Mouse (Mus musculus): ENCODE data around the gene Tmem150c. TPM values are rescaled to one million over a fixed set of nuclear protein-coding genes. Genes with fewer than 3 reads are reported as not detected.

Tmem150c gene
- total RNA-seq, 4 experiments from 2014 or later, result 14.4 to 25.7 (median 18.3) TPM

DNA sequence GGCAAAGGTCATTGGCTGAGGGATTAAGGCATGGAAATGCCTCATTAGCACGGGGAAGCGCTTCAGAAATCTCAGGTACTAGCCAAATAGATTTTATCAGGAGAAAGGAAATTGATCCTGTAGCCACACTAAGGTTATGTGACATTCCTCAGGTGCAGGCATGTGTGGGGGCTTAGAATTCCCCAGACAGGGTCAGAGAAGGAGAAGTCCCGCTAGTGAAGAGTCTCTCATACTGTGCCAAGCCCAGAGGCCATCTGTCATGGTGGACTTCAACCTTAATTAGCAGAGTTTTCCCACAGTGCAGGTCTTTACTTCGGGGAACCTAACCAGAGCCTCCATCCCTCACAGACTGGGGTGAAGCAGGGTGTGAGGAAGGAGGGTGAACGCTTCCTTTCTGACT, 62.7 kb downstream of the Tmem150c start:
- DNase-seq, result no peak

DNA sequence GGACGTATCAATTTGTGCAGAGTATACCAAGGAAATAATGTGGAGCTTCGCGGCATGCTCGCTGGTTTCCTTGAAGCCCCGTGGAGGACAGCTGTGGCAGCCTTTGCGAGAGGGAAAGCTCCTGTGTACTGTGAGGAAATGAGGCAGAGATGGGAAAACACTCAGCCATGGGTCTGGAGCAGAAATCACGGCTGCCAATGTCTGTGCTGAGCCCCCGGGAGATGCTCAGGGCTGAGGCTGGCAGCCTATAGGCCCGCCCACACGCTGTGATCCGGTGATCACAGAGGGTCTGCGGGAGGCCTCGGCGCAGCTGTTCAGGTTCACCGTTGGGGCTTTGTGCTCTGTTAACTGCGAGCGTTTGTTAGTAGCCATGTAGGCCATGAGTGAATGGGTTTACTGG, 68.0 kb downstream of the Tmem150c start:
- DNase-seq, result no peak

DNA sequence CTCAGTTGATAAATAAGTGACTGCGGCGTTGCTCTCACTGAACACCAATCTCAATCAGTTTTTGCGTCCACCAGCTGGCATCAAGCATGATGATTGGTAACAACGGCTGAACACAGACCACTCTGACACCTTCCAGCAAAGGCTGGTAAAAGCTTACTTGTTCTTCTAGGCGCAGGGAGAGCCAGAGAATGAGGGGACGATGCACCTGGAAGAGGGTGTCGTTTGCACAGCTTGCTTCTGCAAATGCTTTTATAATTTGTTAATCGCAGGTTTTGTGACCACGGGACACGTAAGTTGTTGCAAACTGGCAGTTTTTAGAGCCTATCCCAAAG, 68.4 kb downstream of the Tmem150c start:
- DNase-seq, result no peak

DNA sequence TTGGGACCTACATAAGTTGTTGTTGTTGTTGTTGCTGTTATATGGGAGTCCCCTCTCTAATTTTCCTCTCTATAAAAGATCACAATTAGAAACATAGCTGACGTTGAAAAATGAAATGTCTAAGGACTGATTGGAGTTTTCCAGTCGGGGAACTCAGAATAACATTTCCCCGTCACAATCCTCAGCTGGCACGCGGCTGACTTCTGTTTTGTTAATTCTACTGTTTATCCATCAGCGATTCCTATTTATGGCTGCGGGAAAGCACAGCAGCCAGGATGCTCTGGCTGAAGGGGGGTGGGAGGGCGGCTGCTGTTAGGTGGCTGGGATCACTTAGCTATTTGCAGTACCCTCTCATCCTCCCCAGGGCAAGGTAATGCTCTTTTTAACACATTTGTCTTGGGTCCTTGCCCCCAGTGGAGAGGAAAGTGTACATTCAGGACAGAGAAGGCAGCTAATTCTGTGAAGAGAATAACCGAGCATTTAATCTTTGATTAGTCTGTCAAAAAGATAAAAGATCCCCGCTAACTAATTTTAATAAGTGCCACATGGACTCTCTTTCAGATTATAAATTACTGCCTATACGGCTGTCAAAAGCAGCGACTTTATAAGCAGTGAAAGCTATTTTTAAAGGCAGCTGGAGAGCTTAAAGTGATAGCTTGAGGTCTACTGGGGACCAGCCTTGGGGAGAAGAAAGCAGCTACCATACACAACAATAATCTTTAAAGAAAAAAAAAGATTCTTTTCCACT, 68.9 kb downstream of the Tmem150c start:
- DNase-seq, result no peak

DNA sequence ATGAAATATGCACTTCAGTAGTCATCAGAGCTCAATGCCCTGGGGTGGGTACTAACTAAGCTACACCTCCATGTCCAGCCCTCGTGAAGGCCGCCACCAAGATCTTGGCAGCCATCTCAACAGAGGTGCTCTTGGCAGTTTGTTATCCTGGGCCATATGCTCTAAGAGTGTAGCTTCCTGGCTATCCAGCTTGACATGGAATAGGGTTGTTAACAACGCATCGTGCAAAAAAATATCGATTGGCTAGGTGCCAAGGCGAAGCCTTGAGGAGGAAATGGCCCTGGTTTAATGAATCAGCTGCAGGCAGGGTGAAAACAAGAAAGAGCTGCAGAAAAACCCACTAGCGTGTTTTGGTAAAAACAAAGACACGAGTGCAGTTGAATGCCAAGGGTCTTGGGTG, 74.5 kb downstream of the Tmem150c start:
- DNase-seq, result peak; percentile 14

DNA sequence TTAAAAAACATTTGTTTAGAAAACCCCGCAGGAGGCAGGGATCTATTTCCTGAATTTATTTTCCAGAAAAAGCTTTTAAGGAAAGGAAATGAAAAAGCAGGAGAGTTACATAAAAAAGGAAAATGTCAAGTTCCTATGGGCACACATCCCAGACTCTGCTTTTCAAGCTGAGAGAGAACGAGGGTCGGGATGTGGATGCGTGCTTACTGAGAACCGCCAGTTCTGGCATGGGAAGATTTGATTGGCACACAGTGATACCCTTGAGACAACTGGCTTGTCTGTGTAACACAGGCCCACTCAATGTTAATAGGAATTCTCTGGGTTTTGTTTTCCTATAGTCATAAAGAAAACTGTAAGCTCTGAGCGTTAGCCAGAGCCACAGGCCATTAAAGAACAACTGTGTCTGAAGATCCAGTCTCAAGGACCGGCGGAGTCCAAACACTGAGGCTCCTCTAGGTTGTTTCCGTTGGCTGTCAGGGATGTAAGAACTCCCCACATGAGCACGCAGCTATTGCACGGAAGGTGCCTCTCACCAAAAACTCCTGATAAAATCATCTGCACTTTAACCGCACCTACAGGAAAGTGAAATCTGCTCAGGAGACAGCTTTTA, 75.5 kb downstream of the Tmem150c start:
- DNase-seq, result no peak

DNA sequence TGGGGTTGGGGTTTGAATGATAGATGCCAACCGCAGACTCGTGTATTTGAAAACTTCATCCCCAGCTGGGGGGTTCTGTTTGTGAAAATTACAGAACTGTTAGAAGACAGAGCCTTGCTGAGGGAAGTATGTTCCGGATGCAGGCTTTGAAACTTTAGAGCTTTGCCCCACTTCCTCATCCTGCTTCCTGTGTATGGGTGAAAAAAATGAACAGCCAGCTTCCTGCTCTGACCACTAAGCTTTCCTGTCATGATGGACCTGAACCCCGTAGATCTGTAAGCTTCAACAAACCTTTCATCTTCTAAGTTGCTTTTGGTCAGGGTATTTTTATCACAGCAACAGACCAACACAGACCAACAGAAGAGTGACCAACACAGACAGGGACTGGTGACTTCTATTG, 77.6 kb downstream of the Tmem150c start:
- no peak for DNase-seq

DNA sequence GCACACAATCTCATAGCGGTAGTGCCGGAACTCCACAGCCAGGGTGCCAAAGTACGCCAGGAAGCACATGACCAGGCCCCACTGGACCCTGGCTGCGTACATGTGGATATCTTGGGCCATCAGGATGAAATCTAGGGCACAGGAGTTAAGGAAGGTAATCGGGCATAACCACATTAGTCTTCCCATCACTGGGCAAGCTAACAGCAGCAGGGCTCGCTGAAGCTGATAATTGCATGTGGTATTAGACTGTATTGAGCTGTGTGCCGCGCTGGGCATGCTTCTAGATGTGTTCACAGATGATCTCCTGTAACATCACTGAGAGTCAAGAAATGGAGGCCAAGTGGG, 79.7 kb downstream of the Tmem150c start:
- no peak for DNase-seq

DNA sequence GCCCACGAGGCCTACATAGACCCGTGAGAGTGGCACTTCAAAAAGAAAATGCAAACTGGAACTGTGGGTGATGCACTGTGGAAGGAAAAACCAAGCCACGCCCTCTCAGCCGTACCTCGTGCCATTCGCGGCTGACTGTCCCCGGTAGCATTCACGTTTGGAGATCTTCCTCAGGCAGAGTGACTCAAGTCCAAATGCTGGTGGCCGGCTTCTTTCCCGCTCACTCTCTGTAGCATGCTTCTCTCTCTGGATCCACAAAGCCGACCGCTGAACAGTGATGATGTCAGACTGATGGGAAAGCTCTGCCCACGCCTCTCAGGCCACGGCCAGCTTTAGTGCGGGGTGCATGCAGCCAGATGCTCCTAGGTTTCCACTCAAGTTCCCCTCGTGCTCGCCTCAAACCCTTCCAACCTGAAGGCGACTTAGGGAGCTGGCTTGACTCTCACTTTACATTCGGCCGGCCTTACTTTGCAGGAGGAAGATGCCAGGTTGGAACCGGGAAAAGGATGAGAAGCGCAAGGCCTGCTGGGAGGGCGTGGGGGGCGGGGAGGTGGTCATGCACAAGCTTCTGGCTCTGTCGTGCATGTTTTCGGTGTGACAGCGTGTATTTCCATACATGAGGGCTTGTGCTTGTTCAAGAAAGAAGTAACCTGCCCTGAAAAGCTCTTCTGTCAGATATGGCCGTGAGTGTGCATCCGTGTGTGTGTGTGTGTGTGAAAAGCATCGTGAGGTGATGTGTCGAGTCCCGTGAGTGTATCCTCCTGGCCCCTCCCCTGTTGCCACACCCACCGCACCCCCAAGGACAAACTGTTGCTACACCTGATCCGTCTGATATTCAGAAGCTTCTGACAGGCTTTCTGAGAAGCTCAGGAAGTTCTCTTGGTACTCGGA, 80.3 kb downstream of the Tmem150c start:
- no peak for DNase-seq

DNA sequence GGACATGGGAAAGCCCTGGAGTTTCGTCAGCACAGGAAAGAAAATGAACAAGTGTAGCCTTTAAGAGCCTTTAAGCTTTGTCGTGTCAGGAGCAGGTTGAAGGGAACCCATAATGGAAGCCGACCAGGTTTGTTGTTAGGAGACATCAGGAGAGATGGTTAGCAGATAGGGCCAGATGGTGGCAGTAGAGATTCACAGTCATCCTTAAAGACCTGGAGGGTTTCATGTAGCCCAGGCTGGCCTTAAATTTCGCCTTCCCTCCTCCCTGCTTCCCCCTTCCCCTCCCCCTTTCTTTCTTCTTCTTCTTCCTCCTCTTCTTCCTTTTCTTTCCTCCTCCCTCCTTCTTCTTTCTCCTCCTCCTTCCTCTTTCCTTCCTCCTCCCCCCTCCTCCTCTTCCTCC, 85.0 kb downstream of the Tmem150c start:
- no peak for DNase-seq

DNA sequence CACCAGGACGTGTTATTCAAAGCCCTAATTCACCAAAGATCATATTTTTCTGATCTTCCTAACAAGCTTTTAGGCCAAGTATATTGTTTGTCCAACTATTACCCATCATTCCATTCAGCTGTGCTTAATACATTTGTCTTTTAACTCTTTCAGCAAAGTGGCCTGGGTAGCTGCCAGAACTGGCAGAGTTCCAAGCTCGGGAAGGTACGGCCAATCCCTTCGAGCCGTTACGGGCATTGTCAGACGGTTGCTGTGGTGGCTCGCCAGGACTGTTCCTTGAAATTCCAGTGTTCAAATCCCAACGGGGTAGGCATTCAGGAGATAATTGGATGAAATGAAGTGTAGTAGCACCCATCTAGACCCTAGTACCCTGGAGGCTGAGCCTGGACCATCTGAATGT, 87.1 kb downstream of the Tmem150c start:
- DNase-seq, result no peak

DNA sequence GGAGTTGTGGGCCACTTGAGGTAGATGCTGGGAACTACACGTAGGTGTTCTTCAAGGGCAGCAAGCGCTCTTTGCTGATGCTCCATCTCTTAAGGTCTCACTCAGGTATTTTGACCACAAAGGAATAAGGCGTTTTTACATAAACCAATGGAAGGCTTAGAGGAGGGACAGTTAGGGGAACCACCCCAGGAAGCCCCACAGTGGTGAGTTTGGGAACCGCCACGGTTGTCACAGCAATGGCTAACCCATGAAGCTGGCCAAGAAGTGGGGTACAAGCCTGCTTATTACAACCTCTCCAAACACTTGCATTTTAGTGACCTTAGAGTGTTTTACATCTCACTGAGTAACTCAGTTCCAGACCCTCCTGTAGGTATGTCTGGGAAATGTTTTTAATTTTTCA, 88.1 kb downstream of the Tmem150c start:
- no peak for DNase-seq

DNA sequence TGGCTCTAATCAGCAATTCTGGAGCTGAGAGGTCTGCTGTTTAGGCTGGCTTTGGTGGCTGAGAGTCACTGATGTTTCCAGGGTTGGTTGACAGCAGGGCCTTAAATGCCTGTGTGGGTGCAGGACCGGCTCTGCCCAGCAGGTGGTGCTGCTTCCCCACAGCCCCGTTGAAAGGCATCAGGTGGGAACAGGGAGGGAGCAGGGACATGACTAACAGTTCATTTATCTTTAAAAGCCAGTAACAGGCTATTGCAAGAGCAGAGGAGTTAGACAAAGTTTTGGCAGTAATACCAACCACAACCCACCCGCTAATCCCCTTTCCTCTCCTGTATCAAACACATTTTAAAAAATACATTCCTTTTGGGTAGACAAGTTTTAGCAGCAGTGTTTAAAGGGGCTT, 89.4 kb downstream of the Tmem150c start:
- DNase-seq, result peak; percentile 81

DNA sequence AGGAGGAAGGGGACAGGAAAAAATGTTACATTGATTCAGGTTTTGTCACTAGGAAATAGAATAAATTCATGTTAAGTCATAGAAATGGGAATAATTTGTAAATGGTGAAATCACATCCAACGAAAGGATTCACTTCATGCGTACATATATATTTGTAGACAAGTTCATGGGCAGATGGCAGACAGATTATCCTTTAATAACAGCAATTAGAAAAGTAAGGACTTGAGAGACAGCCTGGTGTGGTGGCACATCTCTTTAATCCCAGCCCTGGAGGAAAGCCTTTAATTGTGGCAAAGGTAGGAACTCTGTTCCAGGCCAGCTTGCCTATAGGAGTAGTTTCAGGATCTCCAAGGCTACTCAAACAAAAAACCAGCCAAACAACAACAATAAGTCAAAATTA, 90.1 kb downstream of the Tmem150c start:
- DNase-seq, result no peak

DNA sequence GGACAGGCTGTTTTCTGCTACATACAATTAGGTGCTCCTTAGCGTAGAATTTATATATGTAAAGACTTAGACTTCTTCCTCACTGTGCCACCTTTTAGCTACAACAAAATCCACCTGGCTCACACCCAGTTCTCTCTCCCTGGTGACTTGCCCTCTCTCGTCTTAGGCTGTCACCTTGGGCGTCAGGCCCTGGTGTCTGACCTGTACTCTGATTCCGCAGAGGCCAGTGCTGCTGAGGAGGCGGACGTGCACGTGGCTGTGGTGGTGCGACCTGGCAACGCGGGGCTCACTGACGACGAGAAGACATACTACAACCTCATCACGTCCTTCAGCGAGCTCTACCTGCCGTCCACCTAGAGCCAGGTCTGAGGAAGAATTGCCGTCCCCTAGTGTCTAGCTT, 92.0 kb downstream of the Tmem150c start:
- no peak for DNase-seq

DNA sequence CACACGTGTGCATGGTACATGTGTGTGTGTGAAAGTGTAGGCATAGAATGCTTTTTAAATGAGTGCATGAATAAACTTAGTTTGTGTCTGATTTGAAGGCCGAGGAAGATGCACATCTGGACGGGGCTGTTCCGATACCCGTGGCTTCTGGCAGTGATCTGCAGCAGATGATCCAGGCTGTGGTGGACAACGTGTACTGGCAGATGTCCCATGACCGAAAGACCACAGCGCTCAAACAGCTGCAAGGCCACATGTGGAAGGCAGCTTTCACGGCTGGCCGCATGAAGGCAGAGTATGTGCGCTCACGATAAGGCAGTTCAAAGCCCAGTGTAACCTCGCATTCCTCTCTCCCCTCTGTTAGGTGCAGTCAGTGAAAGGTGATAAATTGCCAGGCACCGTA, 98.7 kb downstream of the Tmem150c start:
- DNase-seq, result no peak

DNA sequence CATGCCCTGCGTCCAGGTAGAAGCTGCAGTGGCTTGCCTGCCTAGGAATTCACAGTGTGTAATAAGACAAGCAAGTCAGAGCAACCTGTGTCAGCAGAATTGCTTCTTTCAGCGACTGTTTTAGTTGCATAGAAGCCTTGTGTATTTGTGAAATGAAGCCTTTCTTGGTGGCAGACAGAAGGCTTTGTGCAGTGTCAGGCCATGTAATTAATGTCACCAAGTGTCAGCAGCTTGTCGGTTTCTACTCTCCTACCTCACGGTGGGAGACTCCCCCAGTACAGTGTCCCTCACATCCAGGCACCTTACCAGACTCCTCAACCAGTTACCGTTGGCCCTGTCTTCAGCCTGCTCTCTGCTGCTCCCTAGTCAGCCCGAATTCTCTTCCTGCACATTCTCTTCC, 100.3 kb downstream of the Tmem150c start:
- DNase-seq, result no peak

DNA sequence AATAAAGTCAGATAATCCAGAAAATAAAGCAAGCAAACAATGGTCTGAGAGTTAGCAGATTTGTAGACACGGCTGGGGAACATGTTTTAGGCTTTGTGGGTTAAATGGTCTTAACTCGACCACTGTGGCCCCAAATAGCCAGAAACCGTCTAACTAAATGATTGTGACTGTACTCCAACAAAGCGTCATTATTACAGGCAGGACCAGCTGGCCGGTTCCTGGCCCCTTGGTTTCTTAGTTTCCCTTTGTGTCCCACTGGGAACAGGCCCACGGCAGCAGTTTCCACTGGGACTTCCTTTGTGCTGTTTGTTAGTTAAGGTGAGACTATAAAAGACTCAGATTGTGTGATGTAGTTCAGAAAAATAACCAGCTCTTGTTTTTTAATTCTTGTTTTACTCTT, 100.9 kb downstream of the Tmem150c start:
- DNase-seq, result no peak

DNA sequence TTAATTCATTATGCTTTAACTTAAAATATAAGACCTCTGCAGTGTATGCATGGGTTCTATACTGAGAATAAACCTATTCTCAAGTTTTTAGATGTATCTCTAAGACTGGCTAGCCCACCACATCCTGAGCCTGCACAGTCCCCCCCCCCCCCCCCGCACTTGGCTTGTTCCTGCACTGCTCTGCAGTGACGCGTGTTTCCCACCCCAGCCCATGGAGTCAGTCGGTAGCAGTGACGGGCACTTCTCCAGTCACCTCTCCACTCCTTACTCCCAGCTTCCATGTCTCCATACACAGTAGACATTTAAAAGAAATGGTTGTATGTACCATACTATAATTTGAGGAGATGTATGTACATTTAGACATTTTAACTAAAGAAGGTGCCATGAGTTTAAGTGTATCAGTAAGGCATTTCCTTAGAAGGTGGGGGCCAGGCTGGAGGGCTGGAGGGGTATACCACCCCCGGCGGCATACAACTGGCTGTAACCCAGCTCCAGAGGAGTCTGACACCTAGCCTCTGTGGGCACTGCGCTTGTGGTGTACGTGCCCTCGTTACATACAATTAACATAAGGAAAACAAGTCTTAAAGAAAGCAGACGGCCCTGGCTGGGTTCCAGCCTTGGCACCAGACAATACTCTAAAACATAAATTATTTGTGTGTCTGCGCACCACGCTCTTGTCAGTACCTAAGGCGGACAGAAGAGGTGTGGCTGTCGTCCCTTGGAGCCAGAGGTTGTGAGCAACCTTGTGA, 102.0 kb downstream of the Tmem150c start:
- DNase-seq, result no peak

DNA sequence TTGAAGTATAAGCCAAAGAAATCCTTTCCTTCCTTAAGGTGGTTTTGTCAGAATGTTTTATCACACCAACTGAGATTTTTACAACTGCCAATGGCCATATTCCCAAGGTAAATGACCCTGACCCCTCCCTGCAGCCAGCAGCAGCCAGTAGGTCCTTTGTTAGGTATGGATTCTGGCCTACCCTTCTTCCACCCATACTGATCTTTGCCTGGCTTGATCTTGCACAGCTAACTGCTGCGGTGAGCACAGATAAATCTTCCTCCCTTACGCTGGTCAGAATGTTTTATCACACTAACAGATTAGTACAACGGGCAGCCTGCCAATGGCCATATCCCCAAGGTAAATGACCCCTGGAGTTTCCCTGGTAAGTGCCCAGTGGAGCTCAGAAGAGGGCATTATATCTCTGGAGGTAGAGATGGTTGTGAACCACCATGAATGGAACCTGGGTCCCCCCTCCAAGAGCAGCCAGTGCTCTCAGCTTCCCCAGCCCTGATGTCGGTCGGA, 103.7 kb downstream of the Tmem150c start:
- DNase-seq, result peak; percentile 59

DNA sequence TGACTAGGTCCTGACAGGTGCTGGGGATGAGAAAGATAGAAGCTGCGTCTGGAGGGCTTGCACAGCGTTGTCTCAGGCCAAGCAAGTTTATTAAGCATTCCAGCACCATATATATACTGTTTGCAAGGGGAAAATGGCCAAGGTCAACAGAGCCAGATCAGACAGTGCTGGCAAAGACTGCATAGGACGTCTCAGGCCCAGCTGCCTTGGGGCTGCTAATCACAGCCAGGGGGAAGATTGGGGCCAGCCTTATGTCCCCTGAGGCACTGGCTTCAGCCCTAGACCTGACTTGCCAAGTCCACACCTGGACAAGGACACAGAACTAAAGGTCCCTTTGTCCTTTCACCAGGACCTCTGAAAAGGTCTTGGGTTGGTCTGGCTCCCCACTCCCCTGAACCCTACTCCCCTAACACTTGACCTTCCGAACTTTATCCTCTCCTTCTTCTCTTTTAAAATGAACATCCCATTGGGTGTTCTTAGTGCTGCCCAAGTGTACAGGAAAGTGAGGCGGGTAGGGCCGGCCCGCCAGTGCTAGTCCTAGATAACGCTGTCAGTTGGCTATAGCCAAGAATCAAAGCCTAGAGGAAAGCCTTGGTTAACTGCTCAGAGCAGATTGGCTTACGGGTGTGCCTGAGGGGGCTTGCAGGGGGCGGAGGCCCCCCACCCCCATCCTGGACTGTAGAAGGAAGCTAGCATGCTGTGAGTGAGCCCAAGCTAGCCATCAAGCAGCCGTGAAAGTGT, 104.6 kb downstream of the Tmem150c start:
- DNase-seq, result no peak

DNA sequence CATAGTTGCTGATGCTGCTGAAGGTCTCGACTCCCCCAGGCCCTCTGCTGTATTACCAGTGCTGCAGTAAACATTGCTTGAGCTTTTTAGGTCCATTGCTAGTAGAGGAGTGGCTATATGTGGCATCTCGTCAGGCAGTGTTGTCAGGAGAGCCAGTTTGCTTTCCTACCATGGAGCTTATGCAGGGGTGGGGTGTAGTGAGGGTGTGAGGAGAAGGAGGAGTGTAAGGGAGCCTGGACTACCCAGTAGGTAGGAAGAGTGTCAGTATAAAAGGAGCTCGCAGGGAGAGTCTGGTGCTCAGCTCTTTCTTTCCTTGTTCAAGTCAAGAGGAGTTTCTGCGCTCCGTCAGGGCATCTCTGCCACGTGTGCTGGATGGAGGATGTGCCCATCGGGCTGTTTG, 106.9 kb downstream of the Tmem150c start:
- no peak for DNase-seq
